In genomic region chr12:73154150-73154549, GRCm38 (mm10) we compare ENCODE assay signal across 17 mouse cellular contexts. TPM values are rescaled to one million over a fixed set of nuclear protein-coding genes. Genes with fewer than 3 reads are reported as not detected.
"Had no signal": no experiment of that assay in that cellular context is flagged by ENCODE, and none has a peak within 500 bp of the region (broad histone marks: within the 10 kb centered on the region; RNA-seq: fewer than 3 reads in every experiment).

No protein-coding gene starts in this region.

- H3K4me1 ChIP-seq: midbrain, embryonic 13.5 days; midbrain, embryonic 15.5 days; neural tube, embryonic 12.5 days had no signal

- H3K36me3 ChIP-seq: midbrain, embryonic 13.5 days; midbrain, embryonic 15.5 days; neural tube, embryonic 12.5 days had no signal

- H3K9me3 ChIP-seq: midbrain, embryonic 13.5 days; midbrain, embryonic 15.5 days; neural tube, embryonic 12.5 days had no signal

- ATAC-seq: midbrain, embryonic 13.5 days; midbrain, embryonic 15.5 days had no signal

- DNase-seq: lung, adult 18-20 months; lung, embryonic 14.5 days; lung, postnatal 10 days; lung, postnatal 4 days; retina, postnatal 1 day; right cerebral cortex, adult 18-20 months; right cerebral cortex, postnatal 25 days; right cerebral cortex, postnatal 4 days; spleen, adult 18-20 months; thymus, adult 18-20 months; thymus, postnatal 14 days; thymus, postnatal 36 days had no signal

- H3K9ac ChIP-seq: lung, embryonic 14.5 days; midbrain, embryonic 13.5 days; midbrain, embryonic 15.5 days; neural tube, embryonic 12.5 days had no signal

- H3K27me3 ChIP-seq: midbrain, embryonic 13.5 days; midbrain, embryonic 15.5 days; neural tube, embryonic 12.5 days had no signal

- H3K4me2 ChIP-seq: lung, embryonic 14.5 days; midbrain, embryonic 11.5 days; midbrain, embryonic 13.5 days; midbrain, embryonic 15.5 days; neural tube, embryonic 12.5 days had no signal

- H3K27ac ChIP-seq: midbrain, embryonic 13.5 days; midbrain, embryonic 15.5 days; neural tube, embryonic 12.5 days had no signal

- H3K4me3 ChIP-seq: midbrain, embryonic 13.5 days; midbrain, embryonic 15.5 days; neural tube, embryonic 12.5 days had no signal

RNA-seq across cellular contexts. Expression of gene Six4, which starts 40.9 kb away (rescaled TPM):
- total RNA-seq: monocyte, adult 5-6 weeks had no signal
